Mouse (Mus musculus) stomach, postnatal 0 days (tissue): ENCODE measurements around the gene Ccl9.

ENCODE experiments used
- CTCF ChIP-seq: IDR thresholded peaks from 2 replicates; pipeline ENCODE4 v1.5.1; 2016; ENCODE audit warnings: antibody characterized with exemption, low read depth, mild to moderate bottlenecking, moderate library complexity
- EP300 ChIP-seq: optimal IDR thresholded peaks from 2 replicates; pipeline ENCODE3; 2016; ENCODE audit warnings: antibody characterized with exemption

- TF ChIP-seq CTCF (no peak), EP300 (no peak)
These were observed 39.6 kb downstream of the Ccl9 start for GRCm38 (mm10) chr11:83538705-83539314.
